Mouse (Mus musculus): ENCODE measurements around the gene Pkp4. TPM values are rescaled to one million over a fixed set of nuclear protein-coding genes. Genes with fewer than 3 reads are reported as not detected.
A peak's percentile ranks its signal among the peaks of the same experiment; 100 is the strongest.

Gene Pkp4
- polyA plus RNA-seq, 1 experiment from 2014 or later: 20.2 TPM

DNA sequence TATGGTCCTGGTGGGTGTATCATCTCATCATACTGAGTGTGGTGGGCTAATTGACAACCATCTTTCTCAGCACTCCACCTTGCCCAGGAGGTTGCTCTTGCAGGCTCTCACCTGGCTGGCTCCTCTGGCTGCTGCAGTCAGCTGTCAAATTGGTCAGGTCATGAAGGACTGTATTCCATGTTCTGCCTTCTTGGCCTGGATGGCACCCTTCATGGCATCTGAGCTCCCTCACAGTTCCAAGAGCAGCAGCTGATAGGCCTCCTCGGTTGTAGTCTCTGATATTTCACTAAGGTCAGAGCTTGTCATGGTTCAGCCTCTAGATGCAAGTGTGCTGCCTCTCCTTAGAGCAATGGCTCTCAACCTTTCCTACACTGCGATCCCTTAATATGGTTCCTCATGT, 45.5 kb downstream of the Pkp4 start:
- H3K4me3 ChIP-seq (ENCODE audit: low read depth, low read length): no peak overlapping the region
- DNase-seq (ENCODE audit: low spot score, missing footprints) (peak; percentile 39), ATAC-seq (ENCODE audit: low FRiP score) (no peak)
- WGBS: 93% methylated on average over 2 of the region's 2 CpGs
- H3K4me1 ChIP-seq (ENCODE audit: control insufficient read depth, insufficient read depth, low read length): peaks cover 5% of the 10 kb centered on the region; the same call in 1 of the 2 replicates
- no peak overlapping the region for H3K27ac ChIP-seq (ENCODE audit: low read depth, low read length)
- H3K9ac ChIP-seq (ENCODE audit: low read length): no peak overlapping the region
- no peaks in the 10 kb centered on the region for H3K27me3 ChIP-seq (ENCODE audit: control insufficient read depth, insufficient read depth, low read length)
- H3K36me3 ChIP-seq (ENCODE audit: control insufficient read depth, insufficient read depth, low read length): no peaks in the 10 kb centered on the region
- no peak overlapping the region for H3K4me2 ChIP-seq
- H3K9me3 ChIP-seq (ENCODE audit: control insufficient read depth, low read length): no peaks in the 10 kb centered on the region

- H3K27ac ChIP-seq (ENCODE audit: low read depth, low read length): no peak overlapping the region
- 65% methylated on average over 4 of the region's 4 CpGs for WGBS
- peaks cover 5% of the 10 kb centered on the region; the same call in 1 of the 2 replicates for H3K4me1 ChIP-seq (ENCODE audit: control insufficient read depth, insufficient read depth, low read length)
- H3K4me3 ChIP-seq (ENCODE audit: low read depth, low read length): no peak overlapping the region
- DNase-seq (ENCODE audit: low spot score, missing footprints) (peak; percentile 79), ATAC-seq (ENCODE audit: low FRiP score) (no peak)
- H3K9ac ChIP-seq (ENCODE audit: low read length): no peak overlapping the region
- no peaks in the 10 kb centered on the region for H3K9me3 ChIP-seq (ENCODE audit: control insufficient read depth, low read length)
- H3K36me3 ChIP-seq (ENCODE audit: control insufficient read depth, insufficient read depth, low read length): no peaks in the 10 kb centered on the region
- H3K4me2 ChIP-seq: no peak overlapping the region
- no peaks in the 10 kb centered on the region for H3K27me3 ChIP-seq (ENCODE audit: control insufficient read depth, insufficient read depth, low read length)
These were observed 46.6 kb downstream of the Pkp4 start for GRCm38 (mm10) chr2:59207240-59207639.

DNA sequence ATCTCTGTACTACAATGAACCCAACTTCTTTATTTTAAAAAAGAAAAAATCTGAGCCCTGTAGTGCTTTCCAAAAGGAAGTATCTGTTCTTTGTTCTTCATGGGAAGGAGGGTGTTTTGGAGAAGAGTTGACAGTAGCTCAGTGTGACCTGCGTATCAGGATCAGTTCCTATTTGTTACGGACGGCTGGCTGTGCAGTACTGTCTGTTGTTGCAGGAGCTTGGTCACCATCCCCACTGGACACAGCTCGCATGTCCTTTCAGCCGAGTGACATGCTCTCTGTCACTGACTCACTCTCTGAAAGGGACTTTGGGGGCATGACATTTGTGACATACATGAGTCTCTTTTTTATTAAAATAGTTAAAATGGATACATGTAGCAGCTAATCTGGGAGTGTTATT, 47.1 kb downstream of the Pkp4 start:
- peaks cover 5% of the 10 kb centered on the region; the same call in 1 of the 2 replicates for H3K4me1 ChIP-seq (ENCODE audit: control insufficient read depth, insufficient read depth, low read length)
- no peak overlapping the region for H3K27ac ChIP-seq (ENCODE audit: low read depth, low read length)
- no peak for ATAC-seq (ENCODE audit: low FRiP score)
- peak; percentile 83 for DNase-seq (ENCODE audit: low spot score, missing footprints)
- no peak overlapping the region for H3K9ac ChIP-seq (ENCODE audit: low read length)
- no peaks in the 10 kb centered on the region for H3K9me3 ChIP-seq (ENCODE audit: control insufficient read depth, low read length)
- no peak overlapping the region for H3K4me3 ChIP-seq (ENCODE audit: low read depth, low read length)
- H3K27me3 ChIP-seq (ENCODE audit: control insufficient read depth, insufficient read depth, low read length): no peaks in the 10 kb centered on the region
- H3K4me2 ChIP-seq: no peak overlapping the region
- 51% methylated on average over 5 of the region's 5 CpGs for WGBS
- no peaks in the 10 kb centered on the region for H3K36me3 ChIP-seq (ENCODE audit: control insufficient read depth, insufficient read depth, low read length)

- 87% methylated on average over 9 of the region's 9 CpGs for WGBS
- peak; percentile 65 for DNase-seq (ENCODE audit: low spot score, missing footprints)
These were observed 47.6 kb downstream of the Pkp4 start for GRCm38 (mm10) chr2:59208276-59208675.

GRCm38 (mm10) chr2:59211051-59211450, 50.4 kb downstream of the Pkp4 start:
- no peak overlapping the region for H3K4me3 ChIP-seq (ENCODE audit: low read depth, low read length)
- no peaks in the 10 kb centered on the region for H3K9me3 ChIP-seq (ENCODE audit: control insufficient read depth, low read length)
- H3K9ac ChIP-seq (ENCODE audit: low read length): no peak overlapping the region
- peaks cover 5% of the 10 kb centered on the region; the same call in 1 of the 2 replicates for H3K4me1 ChIP-seq (ENCODE audit: control insufficient read depth, insufficient read depth, low read length)
- no peak overlapping the region for H3K4me2 ChIP-seq
- 96% methylated on average over 5 of the region's 5 CpGs for WGBS
- peak; percentile 57 for DNase-seq (ENCODE audit: low spot score, missing footprints)
- no peaks in the 10 kb centered on the region for H3K27me3 ChIP-seq (ENCODE audit: control insufficient read depth, insufficient read depth, low read length)
- H3K27ac ChIP-seq (ENCODE audit: low read depth, low read length): no peak overlapping the region
- H3K36me3 ChIP-seq (ENCODE audit: control insufficient read depth, insufficient read depth, low read length): no peaks in the 10 kb centered on the region
- no peak for ATAC-seq (ENCODE audit: low FRiP score)

More at GRCm38 (mm10) chr2:59208276-59208675, 47.6 kb downstream of the Pkp4 start:
- no peak overlapping the region for H3K4me3 ChIP-seq (ENCODE audit: low read depth, low read length)
- H3K9me3 ChIP-seq (ENCODE audit: control insufficient read depth, low read length): no peaks in the 10 kb centered on the region
- H3K9ac ChIP-seq (ENCODE audit: low read length): no peak overlapping the region
- H3K27ac ChIP-seq (ENCODE audit: low read depth, low read length): no peak overlapping the region
- no peaks in the 10 kb centered on the region for H3K36me3 ChIP-seq (ENCODE audit: control insufficient read depth, insufficient read depth, low read length)
- H3K4me2 ChIP-seq: no peak overlapping the region
- no peaks in the 10 kb centered on the region for H3K27me3 ChIP-seq (ENCODE audit: control insufficient read depth, insufficient read depth, low read length)
- H3K4me1 ChIP-seq (ENCODE audit: control insufficient read depth, insufficient read depth, low read length): peaks cover 5% of the 10 kb centered on the region; the same call in 1 of the 2 replicates
- no peak for ATAC-seq (ENCODE audit: low FRiP score)

DNA sequence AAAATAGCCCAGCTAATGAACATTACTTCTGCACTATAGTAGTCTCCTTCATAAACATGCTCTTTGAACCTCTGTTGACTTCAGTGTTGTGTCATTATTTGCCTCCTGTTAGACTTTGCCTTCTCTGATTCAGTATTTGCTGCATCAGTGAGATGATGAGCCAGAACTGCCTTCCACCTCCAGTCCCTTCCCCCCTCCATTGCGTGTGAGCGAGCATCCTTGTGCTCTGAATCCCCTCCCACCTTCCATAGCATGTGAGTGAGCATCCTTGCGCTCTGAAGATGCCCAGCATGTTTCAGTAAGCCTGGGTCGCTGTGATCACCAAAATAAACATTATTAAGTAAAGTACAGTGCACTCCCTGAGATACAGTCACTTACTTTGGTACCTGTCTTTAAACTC, 51.8 kb downstream of the Pkp4 start:
- H3K27ac ChIP-seq (ENCODE audit: low read depth, low read length): no peak overlapping the region
- H3K27me3 ChIP-seq (ENCODE audit: control insufficient read depth, insufficient read depth, low read length): no peaks in the 10 kb centered on the region
- no peak for ATAC-seq (ENCODE audit: low FRiP score)
- H3K4me3 ChIP-seq (ENCODE audit: low read depth, low read length): no peak overlapping the region
- H3K9me3 ChIP-seq (ENCODE audit: control insufficient read depth, low read length): no peaks in the 10 kb centered on the region
- 95% methylated on average over 4 of the region's 4 CpGs for WGBS
- no peak overlapping the region for H3K4me2 ChIP-seq
- H3K36me3 ChIP-seq (ENCODE audit: control insufficient read depth, insufficient read depth, low read length): no peaks in the 10 kb centered on the region
- DNase-seq (ENCODE audit: low spot score, missing footprints): peak; percentile 35
- no peak overlapping the region for H3K9ac ChIP-seq (ENCODE audit: low read length)
- peaks cover 4% of the 10 kb centered on the region; the same call in 1 of the 2 replicates for H3K4me1 ChIP-seq (ENCODE audit: control insufficient read depth, insufficient read depth, low read length)

DNA sequence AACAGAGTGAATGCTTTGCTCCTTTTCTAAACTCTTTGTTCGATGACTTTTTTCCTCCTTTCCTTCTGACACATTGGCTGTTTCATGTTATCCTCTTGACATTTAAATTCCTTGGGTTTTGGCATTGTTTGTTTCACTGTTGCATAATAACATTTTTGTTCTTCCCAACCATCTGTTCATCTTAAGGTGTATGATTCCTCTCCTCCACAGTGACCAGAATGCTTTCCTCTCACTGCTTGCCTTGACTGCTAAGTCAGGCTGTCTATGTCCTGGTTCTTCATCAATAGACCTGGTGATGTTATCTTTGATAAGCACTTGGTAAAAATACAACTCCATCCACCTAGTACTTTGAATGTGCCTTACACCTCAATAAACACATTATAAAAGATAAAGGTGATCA, 52.2 kb downstream of the Pkp4 start:
- Histone ChIP-seq H3K9ac (ENCODE audit: low read length) (no peak overlapping the region), H3K36me3 (ENCODE audit: control insufficient read depth, insufficient read depth, low read length) (no peaks in the 10 kb centered on the region), H3K4me2 (no peak overlapping the region), H3K27ac (ENCODE audit: low read depth, low read length) (no peak overlapping the region), H3K4me3 (ENCODE audit: low read depth, low read length) (no peak overlapping the region), H3K27me3 (ENCODE audit: control insufficient read depth, insufficient read depth, low read length) (no peaks in the 10 kb centered on the region), H3K4me1 (ENCODE audit: control insufficient read depth, insufficient read depth, low read length) (no peaks in the 10 kb centered on the region; the same call in 1 of the 2 replicates), H3K9me3 (ENCODE audit: control insufficient read depth, low read length) (no peaks in the 10 kb centered on the region)
- no peak for ATAC-seq (ENCODE audit: low FRiP score)
- WGBS: 96% methylated on average over 1 of the region's 1 CpGs
- peak; percentile 54 for DNase-seq (ENCODE audit: low spot score, missing footprints)

DNA sequence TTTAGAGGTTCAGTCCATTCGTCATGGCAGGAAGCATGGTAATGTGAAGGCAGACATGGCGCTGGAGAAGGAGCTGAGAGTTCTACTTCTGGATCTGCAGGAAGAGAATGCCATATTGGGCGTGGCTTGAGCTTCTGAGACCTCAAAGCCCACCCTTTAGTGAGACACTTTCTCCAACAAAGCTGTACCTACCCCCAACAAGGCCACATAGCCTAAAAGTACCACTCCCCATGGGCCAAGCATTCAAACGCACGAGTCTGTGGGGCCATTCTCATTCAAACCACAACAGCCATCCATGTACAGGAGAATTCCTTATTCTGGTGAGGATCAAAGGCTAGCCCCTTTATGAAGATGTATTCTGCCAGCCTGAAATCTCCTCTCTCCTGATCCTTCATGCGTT, 57.3 kb downstream of the Pkp4 start:
- no peaks in the 10 kb centered on the region for H3K36me3 ChIP-seq (ENCODE audit: control insufficient read depth, insufficient read depth, low read length)
- 87% methylated on average over 6 of the region's 6 CpGs for WGBS
- no peak overlapping the region for H3K27ac ChIP-seq (ENCODE audit: low read depth, low read length)
- H3K27me3 ChIP-seq (ENCODE audit: control insufficient read depth, insufficient read depth, low read length): no peaks in the 10 kb centered on the region
- no peak overlapping the region for H3K4me2 ChIP-seq
- no peaks in the 10 kb centered on the region for H3K4me1 ChIP-seq (ENCODE audit: control insufficient read depth, insufficient read depth, low read length)
- DNase-seq (ENCODE audit: low spot score, missing footprints) (no peak), ATAC-seq (ENCODE audit: low FRiP score) (no peak)
- no peaks in the 10 kb centered on the region for H3K9me3 ChIP-seq (ENCODE audit: control insufficient read depth, low read length)
- H3K4me3 ChIP-seq (ENCODE audit: low read depth, low read length): no peak overlapping the region
- no peak overlapping the region for H3K9ac ChIP-seq (ENCODE audit: low read length)

DNA sequence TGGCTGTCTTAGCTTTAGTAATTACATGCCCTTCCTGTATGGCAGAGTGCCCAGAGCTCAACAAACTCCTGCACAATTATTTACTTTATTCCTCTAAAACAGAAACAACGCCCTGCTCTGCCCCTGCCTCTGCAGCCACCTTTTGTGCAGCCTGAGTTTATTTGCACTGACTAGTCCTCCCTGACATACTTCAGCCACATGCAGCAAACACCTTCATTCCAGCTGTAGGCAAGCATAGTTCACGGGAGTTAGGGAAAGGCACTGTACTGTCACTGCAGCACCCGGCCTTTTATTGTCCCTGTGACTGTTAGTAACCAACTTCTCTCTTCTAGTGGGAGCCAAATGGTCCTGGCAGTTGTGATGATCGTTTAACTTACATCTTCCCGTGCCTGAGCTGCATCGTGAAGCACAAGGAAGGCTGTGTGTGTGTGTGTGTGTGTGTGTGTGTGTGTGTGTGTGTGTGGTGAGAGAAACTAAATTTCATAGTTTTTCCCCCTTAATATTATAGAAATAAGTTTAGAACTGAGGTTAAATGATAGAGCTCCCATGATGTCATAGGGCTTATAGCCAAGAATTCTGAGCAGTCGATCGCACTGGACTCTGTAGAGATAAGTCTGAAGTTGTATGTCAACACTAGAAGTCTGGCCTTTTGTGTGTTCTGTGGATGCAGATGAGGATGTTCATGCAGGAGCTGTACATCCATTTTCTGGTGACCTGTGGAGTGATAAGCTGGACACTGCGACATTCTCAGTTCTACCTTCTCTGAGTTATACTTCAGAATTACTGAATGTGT, 59.5 kb downstream of the Pkp4 start:
- DNase-seq (ENCODE audit: low spot score, missing footprints) (peak; percentile 61), ATAC-seq (ENCODE audit: low FRiP score) (no peak)
- no peak overlapping the region for H3K4me2 ChIP-seq
- no peaks in the 10 kb centered on the region for H3K9me3 ChIP-seq (ENCODE audit: control insufficient read depth, low read length)
- no peak overlapping the region for H3K27ac ChIP-seq (ENCODE audit: low read depth, low read length)
- no peak overlapping the region for H3K9ac ChIP-seq (ENCODE audit: low read length)
- no peaks in the 10 kb centered on the region for H3K36me3 ChIP-seq (ENCODE audit: control insufficient read depth, insufficient read depth, low read length)
- H3K4me3 ChIP-seq (ENCODE audit: low read depth, low read length): no peak overlapping the region
- WGBS: 86% methylated on average over 9 of the region's 9 CpGs
- H3K4me1 ChIP-seq (ENCODE audit: control insufficient read depth, insufficient read depth, low read length): no peaks in the 10 kb centered on the region
- H3K27me3 ChIP-seq (ENCODE audit: control insufficient read depth, insufficient read depth, low read length): no peaks in the 10 kb centered on the region
